Mouse (Mus musculus): Measurements from ENCODE around the gene Srpk1.

Gene Srpk1

GRCm38 (mm10) chr17:28622300-28622759 is at the start of gene Srpk1:
Srpk1 (minus strand) TSS chr17:28622709.
- in situ Hi-C loops (cut with MboI; ENCODE audit: low pct_unique_long_range_greater_than_20kb in 1 of 2, low sequenced_read_pairs in 2 of 2, unreplicated experiment in 1 of 2) = no loop called here

GRCm38 (mm10) chr17:28659564-28659963 is 37.1 kb upstream of the Srpk1 start:
- in situ Hi-C loops (cut with MboI; ENCODE audit: low pct_unique_long_range_greater_than_20kb in 1 of 2, low sequenced_read_pairs in 2 of 2, unreplicated experiment in 1 of 2) = no loop called here

DNA sequence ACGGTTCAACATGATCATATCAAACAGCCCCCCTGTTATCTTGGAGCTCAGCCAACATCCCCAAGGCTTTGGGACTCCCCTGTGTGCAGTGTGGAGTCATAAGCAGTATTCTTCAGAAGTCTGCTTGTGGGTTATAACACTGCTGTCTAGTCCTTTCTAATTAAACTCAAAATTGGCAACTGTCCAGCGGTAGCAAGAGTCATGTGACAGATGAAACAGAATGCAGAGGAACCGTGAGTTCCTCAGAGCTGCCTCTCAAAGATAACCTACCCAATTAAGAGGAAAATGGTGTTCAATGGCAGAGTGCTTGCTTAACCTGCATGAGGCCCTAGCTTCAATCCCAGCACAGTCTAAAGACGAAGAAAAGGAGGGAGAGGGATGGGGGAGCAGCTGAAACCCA is 35.4 kb upstream of the Srpk1 start:
- in situ Hi-C loops (cut with MboI; ENCODE audit: low pct_unique_long_range_greater_than_20kb in 1 of 2, low sequenced_read_pairs in 2 of 2, unreplicated experiment in 1 of 2) = no loop called here

DNA sequence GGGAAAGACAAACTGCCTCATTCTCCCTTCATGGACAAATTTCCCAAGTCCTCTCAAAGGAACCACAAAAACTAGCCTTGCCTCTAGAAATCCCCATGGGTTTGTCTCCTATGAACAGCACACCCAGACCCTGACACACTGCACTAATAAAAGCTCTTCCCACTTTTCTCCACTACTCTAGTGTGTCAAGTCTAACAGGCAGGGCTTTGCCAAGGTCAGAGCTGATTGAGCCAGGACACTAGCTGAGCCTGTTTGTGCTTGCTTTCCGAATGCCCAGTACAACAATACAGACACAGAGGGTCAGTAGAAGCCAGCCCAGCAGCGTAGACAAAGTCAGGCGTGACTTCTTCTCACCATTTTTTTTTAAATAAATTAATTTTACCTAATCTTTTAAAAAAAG is 27.8 kb upstream of the Srpk1 start:
- in situ Hi-C loops (cut with MboI; ENCODE audit: low pct_unique_long_range_greater_than_20kb in 1 of 2, low sequenced_read_pairs in 2 of 2, unreplicated experiment in 1 of 2) = no loop called here

DNA sequence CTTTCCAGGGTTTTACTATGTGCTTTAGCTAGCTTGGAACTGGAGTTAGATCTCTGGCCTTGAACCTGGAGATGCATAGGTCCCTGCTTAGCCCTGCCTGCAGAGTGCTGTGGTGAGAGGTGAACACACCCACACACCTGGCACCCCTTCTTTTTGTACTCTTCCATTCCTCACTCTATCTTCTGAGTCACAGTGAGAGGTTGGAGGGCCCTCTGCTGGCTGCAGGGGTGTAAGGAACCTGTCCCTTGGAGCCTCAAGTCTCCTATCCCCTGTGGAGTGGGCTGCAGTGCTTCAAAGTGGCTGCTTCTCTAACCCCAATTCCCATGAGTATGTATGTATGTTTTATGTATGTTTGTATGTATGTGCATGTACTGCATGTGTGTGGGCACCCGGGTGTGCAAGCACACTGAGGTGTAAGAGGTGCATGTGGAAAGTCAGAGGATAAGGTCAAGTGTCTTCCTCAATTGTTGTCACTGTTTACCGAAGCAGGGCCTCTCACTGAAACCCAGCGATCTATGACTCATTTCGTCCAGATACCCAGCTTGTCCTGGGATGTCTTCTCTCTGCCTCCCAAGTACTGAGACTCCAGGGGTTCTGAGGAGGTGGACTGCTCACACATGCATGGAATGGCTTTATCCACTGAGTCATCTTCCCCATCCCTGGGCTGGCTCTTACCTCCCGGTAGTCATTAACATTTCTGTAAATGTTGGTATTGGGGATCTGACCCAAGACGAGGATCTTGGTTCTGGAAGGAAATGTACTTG is 26.3 kb upstream of the Srpk1 start:
- in situ Hi-C loops (cut with MboI; ENCODE audit: low pct_unique_long_range_greater_than_20kb in 1 of 2, low sequenced_read_pairs in 2 of 2, unreplicated experiment in 1 of 2) = no loop called here

- in situ Hi-C loops (cut with MboI; ENCODE audit: low pct_unique_long_range_greater_than_20kb in 1 of 2, low sequenced_read_pairs in 2 of 2, unreplicated experiment in 1 of 2) = no loop called here
These were observed 23.7 kb upstream of the Srpk1 start for GRCm38 (mm10) chr17:28646221-28646620.

GRCm38 (mm10) chr17:28644112-28644511 is 21.6 kb upstream of the Srpk1 start:
- in situ Hi-C loops (cut with MboI; ENCODE audit: low pct_unique_long_range_greater_than_20kb in 1 of 2, low sequenced_read_pairs in 2 of 2, unreplicated experiment in 1 of 2) = no loop called here

GRCm38 (mm10) chr17:28643697-28644096 is 21.2 kb upstream of the Srpk1 start:
- in situ Hi-C loops (cut with MboI; ENCODE audit: low pct_unique_long_range_greater_than_20kb in 1 of 2, low sequenced_read_pairs in 2 of 2, unreplicated experiment in 1 of 2) = no loop called here

DNA sequence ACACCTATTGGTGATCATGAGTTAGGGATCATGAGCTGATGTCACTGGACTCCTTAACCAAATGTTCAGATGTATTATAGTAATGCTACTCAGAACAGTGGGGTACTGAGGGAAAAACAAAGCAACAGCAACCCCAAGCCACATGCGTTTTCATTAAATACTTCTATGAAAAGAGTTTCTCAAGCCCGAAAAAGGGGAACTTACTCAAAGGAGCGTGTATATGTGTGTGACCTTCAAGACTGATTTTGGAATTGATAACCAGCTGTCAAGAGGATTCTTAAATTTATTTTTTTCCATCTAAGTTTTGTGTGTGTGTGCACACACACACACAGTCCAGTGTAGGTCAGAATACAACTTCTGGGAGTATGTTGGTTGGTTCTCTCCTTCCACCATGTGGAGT is 17.6 kb upstream of the Srpk1 start:
- in situ Hi-C loops (cut with MboI; ENCODE audit: low pct_unique_long_range_greater_than_20kb in 1 of 2, low sequenced_read_pairs in 2 of 2, unreplicated experiment in 1 of 2) = no loop called here

GRCm38 (mm10) chr17:28637711-28638690 is 15.5 kb upstream of the Srpk1 start:
- in situ Hi-C loops (cut with MboI; ENCODE audit: low pct_unique_long_range_greater_than_20kb in 1 of 2, low sequenced_read_pairs in 2 of 2, unreplicated experiment in 1 of 2) = no loop called here

DNA sequence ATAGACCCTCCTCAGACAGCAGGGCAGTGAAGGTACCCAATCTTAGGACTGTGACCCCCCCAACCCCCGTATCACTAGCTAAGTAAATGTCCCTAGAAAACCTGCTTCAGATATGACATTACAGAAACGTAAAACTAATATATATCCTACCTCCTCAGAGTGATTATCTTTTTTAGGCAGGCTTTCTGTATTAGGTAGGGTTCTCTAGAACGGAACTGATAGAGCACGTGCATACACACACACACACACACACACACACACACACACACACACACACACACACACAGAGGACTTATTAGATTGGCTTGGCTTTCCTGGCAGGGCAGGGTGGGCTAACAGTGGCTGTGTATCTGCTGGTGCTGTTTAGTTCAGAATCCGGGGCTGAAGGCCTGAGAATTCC is 13.3 kb upstream of the Srpk1 start:
- in situ Hi-C loops (cut with MboI; ENCODE audit: low pct_unique_long_range_greater_than_20kb in 1 of 2, low sequenced_read_pairs in 2 of 2, unreplicated experiment in 1 of 2) = no loop called here

- in situ Hi-C loops (cut with MboI; ENCODE audit: low pct_unique_long_range_greater_than_20kb in 1 of 2, low sequenced_read_pairs in 2 of 2, unreplicated experiment in 1 of 2) = no loop called here
These were observed 6.6 kb upstream of the Srpk1 start for GRCm38 (mm10) chr17:28629125-28629524.

DNA sequence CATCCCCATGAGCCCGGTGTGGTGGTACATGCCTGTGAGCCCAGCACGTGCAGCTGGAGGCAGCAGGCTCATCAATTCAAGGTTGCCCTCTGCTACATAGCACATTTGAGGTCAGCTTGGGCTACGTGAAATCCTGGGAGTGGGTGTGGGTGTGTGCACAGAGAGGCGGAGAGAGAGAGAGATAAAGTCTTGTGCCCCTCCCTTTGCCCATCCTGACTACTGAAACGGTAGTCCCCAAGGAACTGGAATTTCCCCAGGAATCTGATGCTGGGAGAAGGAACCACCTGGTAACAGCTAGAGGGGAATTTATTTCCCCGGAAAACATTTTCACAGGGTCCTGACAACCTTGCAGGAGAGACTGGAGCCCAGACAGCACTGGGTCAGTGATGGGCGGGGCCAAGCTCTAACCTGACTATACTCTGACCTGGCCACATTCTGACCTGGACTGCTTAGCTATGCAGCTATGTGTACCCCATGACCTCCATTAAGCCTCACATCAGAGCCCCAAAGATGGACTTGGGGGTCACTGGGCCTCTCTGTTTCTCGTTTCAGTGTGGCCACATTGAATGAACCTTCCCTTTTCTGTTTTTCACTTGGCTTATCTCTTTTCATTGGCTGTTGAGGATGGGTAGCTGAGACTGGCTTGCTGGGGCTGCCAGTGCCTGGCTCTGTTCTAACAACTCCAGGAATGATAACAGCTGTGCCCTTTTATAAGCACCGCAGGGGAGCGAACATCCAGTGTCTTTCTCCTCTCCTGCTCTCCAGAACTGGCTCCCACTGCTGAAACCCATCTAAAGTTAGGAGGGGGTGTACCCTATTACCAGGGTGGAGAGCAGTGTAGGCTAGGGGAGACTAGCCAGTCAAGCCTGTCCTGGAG is 6.0 kb upstream of the Srpk1 start:
- in situ Hi-C loops (cut with MboI; ENCODE audit: low pct_unique_long_range_greater_than_20kb in 1 of 2, low sequenced_read_pairs in 2 of 2, unreplicated experiment in 1 of 2) = no loop called here

DNA sequence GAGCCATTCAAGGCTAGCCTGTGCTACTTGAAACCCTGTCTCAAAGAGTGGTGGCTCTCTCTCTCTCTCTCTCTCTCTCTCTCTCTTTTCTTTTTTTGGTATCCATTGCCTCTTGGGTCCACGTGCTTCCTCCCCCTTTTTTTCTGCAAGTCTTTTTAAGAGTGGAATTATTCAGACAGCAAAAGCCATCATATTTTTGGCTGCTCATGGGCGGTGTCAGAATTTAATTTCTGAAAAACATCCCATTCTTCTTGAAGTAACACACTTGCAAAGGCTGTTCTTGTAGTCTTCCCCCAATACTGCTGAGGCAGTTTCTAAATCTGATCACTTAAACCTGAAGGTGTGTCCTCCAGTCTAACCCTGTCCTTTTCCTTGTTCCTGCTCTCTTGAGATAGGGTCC is 4.4 kb upstream of the Srpk1 start:
- in situ Hi-C loops (cut with MboI; ENCODE audit: low pct_unique_long_range_greater_than_20kb in 1 of 2, low sequenced_read_pairs in 2 of 2, unreplicated experiment in 1 of 2) = no loop called here

- in situ Hi-C loops (cut with MboI; ENCODE audit: low pct_unique_long_range_greater_than_20kb in 1 of 2, low sequenced_read_pairs in 2 of 2, unreplicated experiment in 1 of 2) = no loop called here
These were observed 2.8 kb upstream of the Srpk1 start for GRCm38 (mm10) chr17:28625327-28625726.

DNA sequence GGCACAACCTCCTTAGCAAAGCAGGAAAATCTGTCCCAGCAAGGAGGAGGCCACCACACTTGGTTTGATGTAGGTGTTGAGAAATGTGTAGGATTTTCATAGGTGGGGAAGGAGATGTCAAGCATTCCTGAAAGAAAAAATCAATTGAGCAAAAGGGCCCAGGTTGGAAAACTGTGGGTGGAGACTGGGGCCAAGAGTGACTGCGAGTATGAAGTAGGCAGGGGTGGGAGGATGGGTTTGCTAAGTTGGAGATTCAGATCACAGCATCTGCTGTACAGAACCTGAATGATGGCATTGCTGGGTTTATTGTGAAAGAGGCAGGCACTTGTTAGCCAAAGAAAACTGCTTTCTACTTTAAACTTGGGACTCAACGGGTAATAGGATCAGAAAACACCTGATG is 2.3 kb upstream of the Srpk1 start:
- in situ Hi-C loops (cut with MboI; ENCODE audit: low pct_unique_long_range_greater_than_20kb in 1 of 2, low sequenced_read_pairs in 2 of 2, unreplicated experiment in 1 of 2) = no loop called here

DNA sequence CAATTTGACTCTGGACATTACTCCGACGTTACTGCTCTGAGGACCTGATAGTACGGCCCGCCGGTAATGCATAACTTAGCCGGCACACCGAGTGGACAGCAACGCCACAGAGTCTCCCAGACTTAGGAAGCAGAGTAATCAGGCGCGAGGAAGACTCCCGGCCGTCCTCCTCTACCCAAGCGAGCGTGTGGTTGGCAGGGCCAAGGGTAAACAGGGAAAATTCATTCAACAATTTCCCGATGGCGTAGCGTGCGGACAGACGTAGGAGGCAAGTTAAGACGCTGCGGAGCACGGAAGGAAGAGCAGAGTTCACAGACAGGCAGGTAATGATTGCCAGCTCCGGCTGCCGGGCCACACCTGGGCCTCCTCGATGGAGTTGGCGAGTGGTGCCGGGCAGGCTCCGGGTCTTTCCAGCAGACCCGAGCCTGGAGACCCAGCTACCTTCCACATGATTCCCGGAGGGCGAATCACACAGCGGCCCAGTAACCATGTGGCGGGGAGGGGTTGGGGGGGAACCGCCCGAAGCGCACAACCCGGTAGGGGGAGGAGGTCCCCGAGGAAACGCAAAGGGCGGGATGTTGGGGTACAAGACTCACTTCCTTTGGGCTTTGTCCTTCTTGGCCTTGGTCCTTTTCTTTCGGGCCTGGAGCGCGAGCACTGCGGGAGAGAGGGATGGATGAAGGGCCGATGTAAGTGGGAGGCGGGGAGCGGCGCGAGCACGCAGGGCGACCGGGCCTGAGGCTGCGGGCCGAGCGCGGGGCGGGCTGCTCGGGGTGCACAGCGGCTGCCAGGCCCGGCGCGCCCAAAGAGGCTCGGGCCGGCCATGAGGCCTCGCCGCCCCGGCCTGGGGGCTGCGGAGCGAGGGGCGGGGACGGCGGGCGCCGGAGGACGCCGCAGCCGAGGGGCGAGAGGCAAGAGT is 869 bp downstream of the Srpk1 start:
- in situ Hi-C loops (cut with MboI; ENCODE audit: low pct_unique_long_range_greater_than_20kb in 1 of 2, low sequenced_read_pairs in 2 of 2, unreplicated experiment in 1 of 2) = no loop called here

DNA sequence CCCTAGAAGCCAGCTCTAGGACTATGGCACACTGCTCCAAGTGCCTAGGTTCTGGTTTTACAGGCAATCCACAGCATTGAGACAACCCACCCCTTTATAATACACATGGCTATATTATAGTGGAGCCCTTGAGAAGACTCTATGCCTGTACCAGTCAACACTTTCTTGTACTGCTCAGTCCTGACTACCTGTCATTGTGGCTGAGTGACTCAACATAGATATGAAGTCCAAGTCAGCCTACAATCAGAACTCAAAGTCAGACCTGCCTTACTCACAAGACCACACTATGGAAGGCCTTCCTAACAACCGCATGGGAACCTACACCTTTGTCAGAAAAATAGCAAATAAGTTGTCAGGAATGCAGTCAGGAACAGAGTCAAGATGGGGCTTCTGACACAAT is 3.7 kb downstream of the Srpk1 start:
- in situ Hi-C loops (cut with MboI; ENCODE audit: low pct_unique_long_range_greater_than_20kb in 1 of 2, low sequenced_read_pairs in 2 of 2, unreplicated experiment in 1 of 2) = no loop called here
